Comparison of ENCODE assay signal across 21 mouse cellular contexts in genomic region chr9:51349422-51349821, GRCm38 (mm10). TPM values are rescaled to one million over a fixed set of nuclear protein-coding genes. Genes with fewer than 3 reads are reported as not detected.
"Had no signal": no experiment of that assay in that cellular context is flagged by ENCODE, and none has a peak within 500 bp of the region (broad histone marks: within the 10 kb centered on the region; RNA-seq: fewer than 3 reads in every experiment).

No protein-coding gene starts in this region.

- H3K36me3 ChIP-seq: liver, embryonic 13.5 days; midbrain, embryonic 10.5 days; neural tube, embryonic 15.5 days; stomach, embryonic 15.5 days had no signal

- H3K4me3 ChIP-seq: left cerebral cortex, adult 2 months; liver, embryonic 13.5 days; midbrain, embryonic 10.5 days; myocyte; neural tube, embryonic 15.5 days; stomach, embryonic 15.5 days had no signal

- H3K4me2 ChIP-seq: liver, embryonic 13.5 days; neural tube, embryonic 15.5 days; stomach, embryonic 15.5 days had no signal

- H3K9me3 ChIP-seq: liver, embryonic 13.5 days; midbrain, embryonic 10.5 days; neural tube, embryonic 15.5 days; stomach, embryonic 15.5 days had no signal

- H3K27me3 ChIP-seq: liver, embryonic 13.5 days; neural tube, embryonic 15.5 days; stomach, embryonic 15.5 days had no signal

- ATAC-seq: liver, postnatal 0 days had no signal

- H3K9ac ChIP-seq: liver, embryonic 13.5 days; liver, postnatal 0 days; neural tube, embryonic 15.5 days; stomach, embryonic 15.5 days had no signal

- H3K4me1 ChIP-seq: liver, embryonic 13.5 days; midbrain, embryonic 10.5 days; stomach, embryonic 15.5 days had no signal

- H3K27ac ChIP-seq: left cerebral cortex, adult 2 months; liver, embryonic 13.5 days; midbrain, embryonic 10.5 days; neural tube, embryonic 15.5 days; stomach, embryonic 15.5 days had no signal

- DNase-seq: kidney, adult 18-20 months; kidney, postnatal 14 days; liver; liver, embryonic 13.5 days; liver, postnatal 0 days; midbrain, embryonic 14.5 days; right cerebral cortex, postnatal 4 days; thymus, postnatal 14 days had no signal

RNA-seq across cellular contexts. Expression of gene 1810046K07Rik, which starts 20.7 kb away (rescaled TPM):
- total RNA-seq: layer of hippocampus, adult 8-10 months; layer of hippocampus, postnatal 14 days; left cerebral cortex, adult 2 months; left cerebral cortex, postnatal 14 days; megakaryocyte, adult 5-6 weeks had no signal
- polyA plus RNA-seq: intestine, embryonic 14.5 days; kidney, embryonic 14.5 days; limb, embryonic 11.5 days; liver, embryonic 13.5 days; midbrain, embryonic 10.5 days; midbrain, embryonic 14.5 days; myocyte; neural tube, embryonic 11.5 days; neural tube, embryonic 15.5 days had no signal
